Mouse (Mus musculus) liver, adult (tissue): ENCODE data around the gene Ecm2.

Experiments used
- GATA4 ChIP-seq: IDR thresholded peaks from 2 replicates; pipeline ENCODE4 v1.6.1; 2014; ENCODE audit warnings: mild to moderate bottlenecking, low read length; ENCODE audit not compliant: insufficient replicate concordance

Gene Ecm2

DNA sequence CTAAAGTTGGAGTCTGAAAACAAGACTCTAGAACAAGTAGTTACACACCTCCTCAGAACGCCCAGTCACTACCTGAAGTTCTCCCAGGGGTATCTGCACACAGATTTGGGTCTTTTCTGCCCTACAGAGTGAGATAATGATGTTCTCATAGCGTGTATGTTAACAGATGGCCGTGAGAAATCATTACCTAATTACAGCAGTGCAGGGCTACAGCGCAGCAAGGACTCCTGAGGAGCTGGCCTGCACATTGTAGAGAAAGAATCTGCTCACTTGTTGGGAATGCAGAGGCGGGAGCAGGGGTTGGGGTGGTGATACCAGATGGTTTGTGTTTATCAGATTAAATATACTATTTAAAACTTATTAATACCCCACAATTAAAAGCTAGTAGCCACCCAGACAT lies 24.1 kb upstream of the Ecm2 start:
- TF ChIP-seq GATA4: no peak

- TF ChIP-seq GATA4: no peak
Observed at GRCm38 (mm10) chr13:49485388-49485787, 19.2 kb upstream of the Ecm2 start.

- no peak for TF ChIP-seq GATA4
Observed at GRCm38 (mm10) chr13:49492376-49493368, 11.9 kb upstream of the Ecm2 start, which contains the start of gene Tes3-ps. Tes3-ps (plus strand) TSS chr13:49493318.

DNA sequence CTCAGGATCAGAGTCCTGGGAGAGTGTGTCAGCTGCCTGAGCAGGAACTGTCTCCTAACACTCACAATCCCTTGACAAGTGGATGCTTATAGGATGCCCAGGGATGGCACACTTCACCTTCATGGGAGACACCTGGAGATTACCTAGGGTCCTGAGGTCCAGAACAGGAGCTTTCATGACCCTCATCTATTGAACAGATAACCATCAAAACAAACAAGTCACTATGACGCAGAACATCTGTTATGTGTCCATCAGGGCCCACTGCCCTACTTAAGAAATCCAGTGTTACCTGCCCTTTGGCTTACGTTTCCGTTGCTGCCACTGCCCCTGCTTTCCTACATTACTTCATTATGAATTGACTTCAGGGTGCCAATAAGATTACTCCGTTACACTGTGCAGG lies 1.2 kb downstream of the Ecm2 start:
- no peak for TF ChIP-seq GATA4

DNA sequence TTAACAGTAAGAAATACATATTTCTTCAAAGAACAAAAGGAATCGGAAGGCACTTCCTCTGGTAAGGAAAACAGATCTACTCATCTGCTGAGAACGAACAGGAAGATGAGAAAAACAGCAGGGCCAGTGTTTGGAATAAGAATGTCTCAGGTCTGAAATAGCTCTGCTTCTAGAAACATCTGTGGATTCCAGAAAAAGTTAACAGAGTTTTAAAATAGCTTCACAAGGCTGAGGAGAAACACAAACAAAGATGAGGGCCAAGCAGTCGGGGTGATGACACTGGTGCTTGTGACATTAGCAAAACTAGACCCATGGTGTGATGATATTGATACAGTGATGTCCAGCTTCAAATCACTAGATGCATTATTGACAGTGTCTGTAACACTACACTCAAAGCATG lies 2.6 kb downstream of the Ecm2 start:
- no peak for TF ChIP-seq GATA4

- no peak for TF ChIP-seq GATA4
Observed at GRCm38 (mm10) chr13:49518761-49519160, 14.2 kb downstream of the Ecm2 start.

GRCm38 (mm10) chr13:49526235-49526634 lies 21.6 kb downstream of the Ecm2 start:
- no peak for TF ChIP-seq GATA4

- no peak for TF ChIP-seq GATA4
Observed at GRCm38 (mm10) chr13:49530636-49531035, 26.0 kb downstream of the Ecm2 start.

- no peak for TF ChIP-seq GATA4
Observed at GRCm38 (mm10) chr13:49536946-49537345, 32.3 kb downstream of the Ecm2 start.

DNA sequence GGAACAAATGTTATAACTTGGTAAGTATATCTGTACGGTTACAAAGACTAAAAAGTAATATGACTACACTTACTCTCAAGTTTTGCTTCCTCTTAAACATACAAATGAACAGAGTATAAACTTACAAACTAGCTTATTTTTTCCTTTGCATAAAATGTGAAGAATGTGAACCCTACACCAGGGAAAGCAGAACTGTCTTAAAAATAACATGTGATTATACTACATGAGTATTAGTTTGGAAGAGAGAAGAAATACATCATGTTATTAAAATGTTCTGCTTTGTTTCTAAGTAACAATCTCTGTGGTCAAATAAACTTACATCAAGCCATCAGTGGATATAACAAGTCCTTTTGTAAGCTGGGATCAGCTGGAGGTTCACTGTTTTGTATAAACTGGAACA lies 34.1 kb downstream of the Ecm2 start:
- no peak for TF ChIP-seq GATA4

DNA sequence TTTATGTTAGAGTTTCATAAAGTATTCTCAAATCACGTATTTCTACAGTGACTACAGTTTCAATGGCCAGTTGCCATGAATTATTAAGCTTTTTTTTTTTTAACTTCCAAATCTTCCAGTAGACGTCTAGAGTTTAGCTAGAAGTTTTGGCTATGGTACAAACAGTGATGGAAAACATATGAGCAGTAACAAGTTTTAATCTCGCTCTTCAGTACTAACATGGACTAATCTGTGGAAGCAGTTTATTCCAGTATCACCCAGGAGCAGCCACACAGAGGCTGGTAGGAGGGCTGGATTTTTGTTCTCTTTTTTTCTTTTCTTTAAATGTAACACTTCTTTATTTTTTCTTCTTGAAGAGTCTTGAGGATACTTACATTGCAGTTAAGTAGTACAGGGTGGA lies 39.7 kb downstream of the Ecm2 start, which contains the start of gene Aspn:
Aspn (plus strand) TSS at position 165 of the 400 bp plus-strand sequence.
- TF ChIP-seq GATA4: no peak

GRCm38 (mm10) chr13:49545646-49546045 lies 41.0 kb downstream of the Ecm2 start:
- TF ChIP-seq GATA4: no peak

GRCm38 (mm10) chr13:49546517-49546916 lies 41.9 kb downstream of the Ecm2 start:
- TF ChIP-seq GATA4: no peak

DNA sequence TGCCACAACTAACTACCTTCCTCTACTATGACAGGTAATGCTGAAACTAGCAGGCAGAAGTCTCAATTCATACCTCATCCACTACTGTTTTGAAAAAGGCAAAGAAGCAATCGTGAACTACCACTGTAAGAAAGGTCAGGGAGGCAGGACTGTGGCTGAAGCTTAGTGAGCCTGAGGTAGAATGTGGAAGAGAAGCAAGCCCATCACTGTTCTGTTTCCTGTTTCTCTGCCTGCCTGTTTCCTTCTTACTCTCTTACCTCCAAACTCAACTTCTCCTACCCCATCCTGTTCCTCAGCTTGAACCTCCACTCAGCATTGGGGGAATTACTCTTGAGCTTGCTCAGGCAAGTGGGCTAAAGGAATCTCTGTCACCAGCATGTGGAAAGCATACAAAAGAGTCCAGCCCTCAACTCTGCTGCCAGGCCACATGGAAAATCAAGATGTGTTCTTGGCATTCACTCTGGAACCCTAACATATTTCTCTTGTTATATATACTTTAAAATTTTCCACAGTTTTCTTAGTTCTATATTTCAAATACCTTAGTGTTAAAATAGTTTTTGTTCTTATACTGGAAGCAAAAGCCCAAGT lies 43.0 kb downstream of the Ecm2 start:
- TF ChIP-seq GATA4: no peak

DNA sequence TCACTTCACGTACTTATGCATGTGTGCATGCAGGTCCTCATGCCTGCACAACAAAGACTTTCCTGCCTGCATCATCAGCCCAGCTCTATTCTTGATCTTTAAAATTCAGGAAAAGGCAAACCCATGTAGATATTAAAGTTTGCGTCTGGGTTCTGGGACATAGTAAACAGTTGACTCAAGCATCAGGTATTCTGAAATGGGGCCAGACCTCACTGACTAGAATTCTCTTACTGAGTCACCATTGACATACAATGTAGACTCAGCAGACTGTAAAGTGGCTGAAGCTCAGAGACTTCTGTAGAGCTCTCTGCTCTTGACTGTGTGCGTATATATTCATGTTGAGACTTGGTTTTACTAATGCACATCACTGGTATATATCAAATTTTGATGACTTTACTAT lies 45.0 kb downstream of the Ecm2 start:
- TF ChIP-seq GATA4: no peak

DNA sequence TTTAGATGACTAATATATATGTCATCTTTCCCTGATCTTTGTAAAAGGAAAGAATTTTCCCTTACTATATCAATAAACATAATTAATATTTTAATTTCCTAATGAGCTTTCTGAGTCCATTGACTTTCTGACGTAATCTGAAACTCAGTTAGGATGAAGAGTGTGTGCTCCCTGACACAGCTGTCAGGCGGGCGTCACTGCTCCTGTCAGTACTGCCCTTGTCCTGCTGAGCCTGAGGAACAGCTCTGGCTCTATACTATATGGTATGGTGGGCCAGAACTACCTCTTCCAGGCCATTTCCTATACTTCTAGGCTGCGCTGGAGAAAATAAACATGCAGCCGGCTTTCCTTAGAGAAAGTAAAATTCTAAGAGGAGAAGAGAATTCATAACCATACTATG lies 49.9 kb downstream of the Ecm2 start:
- TF ChIP-seq GATA4: no peak
